Mouse (Mus musculus) frontal cortex, postnatal 10 days (tissue): Measurements from ENCODE around the gene Tec.

Experiments
- DNase-seq, 2 experiments: peaks; one replicate each; pipeline ENCODE4 v3.0.0; 2022; ENCODE audit warnings: low spot score in 2 of 2, mixed read lengths in 1 of 2

Gene Tec

DNA sequence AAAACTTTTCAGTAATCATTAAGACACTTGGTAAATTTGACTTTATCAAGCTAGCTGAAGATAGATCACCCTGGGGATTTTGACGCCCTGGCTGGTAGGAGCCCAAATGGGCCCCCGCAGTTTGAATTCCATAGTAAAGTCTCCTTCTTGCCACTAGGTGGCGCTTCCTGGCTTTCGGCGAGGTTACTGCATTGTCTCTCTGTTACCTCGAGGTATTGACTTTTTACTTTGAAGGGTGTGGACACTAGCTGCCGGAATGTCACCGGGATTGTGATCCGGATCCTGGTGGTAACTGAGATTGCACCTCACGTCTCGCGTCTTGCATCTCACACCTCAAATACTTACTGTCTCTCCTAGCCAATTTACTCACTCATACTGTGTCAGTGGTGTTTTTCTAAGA lies 23.3 kb upstream of the Tec start:
- DNase-seq: no peak

DNA sequence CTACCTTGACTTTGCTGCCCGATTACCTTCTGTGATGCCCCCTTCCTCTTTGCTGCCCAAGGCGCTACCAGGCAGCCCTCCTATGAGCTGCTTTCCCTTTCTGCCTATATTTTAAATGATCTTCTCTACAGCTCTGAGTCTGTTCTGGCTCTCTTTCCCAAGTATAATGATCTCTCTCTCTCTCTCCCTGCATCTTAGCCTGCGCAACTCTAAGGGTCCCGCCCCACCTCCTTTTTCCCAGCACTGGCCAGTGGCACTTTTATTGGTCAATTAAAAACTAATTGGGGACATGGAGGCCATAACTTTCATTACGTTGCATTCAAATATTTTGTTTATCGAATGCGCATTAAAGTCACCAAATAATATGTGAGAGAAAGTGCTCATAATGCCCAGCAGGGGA lies 20.0 kb upstream of the Tec start:
- DNase-seq: no peak

DNA sequence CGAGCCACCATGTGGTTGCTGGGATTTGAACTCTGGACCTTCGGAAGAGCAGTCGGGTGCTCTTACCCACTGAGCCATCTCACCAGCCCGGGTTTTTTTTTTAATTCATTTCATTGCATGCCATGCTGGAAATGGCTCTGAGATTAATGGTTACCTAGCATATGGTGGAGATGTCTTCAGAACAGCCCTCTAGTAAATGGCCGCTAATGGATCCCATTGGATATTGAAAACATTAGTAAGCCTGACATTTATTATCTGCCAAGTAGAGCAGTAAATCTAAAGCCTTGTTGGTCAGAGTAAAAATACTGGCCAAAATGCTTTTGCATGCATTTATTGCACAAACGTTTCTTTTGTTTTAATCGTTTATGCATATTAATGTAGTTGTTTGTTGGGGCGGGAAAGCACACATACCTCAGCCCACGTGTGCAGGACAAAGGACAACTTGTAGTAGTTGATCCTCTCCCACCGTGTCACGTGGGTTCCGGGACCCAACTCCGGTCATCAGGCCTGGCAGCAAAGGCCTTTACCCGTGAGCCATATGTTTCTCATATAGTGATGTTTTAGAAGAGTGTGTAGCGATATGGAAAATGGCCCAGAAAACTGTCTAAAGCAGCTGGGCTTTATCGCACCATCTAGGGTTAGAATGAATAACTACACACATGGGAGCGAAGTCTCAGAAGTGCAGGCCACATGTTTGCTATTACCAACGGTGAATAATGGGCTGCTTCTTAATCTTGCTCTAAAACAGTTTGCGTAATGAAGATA lies 18.4 kb upstream of the Tec start:
- no peak for DNase-seq

DNA sequence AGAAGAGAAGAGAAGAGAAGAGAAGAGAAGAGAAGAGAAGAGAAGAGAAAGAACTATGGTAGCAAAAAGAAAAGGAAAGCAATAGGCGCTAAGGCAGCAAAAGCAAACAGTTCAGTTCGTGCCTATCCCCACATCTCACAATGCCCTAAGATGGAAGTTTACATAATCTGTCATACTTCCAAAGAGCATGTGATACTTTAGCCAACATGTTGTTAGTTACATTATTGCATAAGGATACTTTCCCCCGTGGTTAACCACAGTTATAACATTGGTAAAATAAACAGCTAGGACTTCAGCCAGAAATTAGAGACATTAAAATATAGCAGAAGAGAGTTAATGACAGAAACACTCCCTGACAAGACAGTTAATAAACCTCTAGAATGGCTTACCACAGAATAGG lies 15.4 kb upstream of the Tec start:
- DNase-seq: no peak

DNA sequence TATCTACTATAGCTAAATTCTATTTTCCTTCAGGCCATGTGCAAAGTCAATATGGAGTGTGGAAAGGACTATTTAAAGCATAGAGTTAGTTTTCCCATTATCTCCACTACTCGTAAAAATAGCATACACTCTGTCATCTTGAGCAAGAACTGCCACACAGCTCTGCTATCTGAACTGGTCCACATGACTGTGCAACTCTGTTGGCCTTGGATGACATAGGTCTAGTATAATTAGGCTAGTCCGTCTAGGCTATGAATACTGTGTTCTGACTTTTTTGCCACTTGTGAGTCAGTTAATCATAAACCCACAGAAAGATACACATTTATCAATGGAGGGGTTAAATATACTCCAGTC lies 14.1 kb upstream of the Tec start:
- DNase-seq: no peak

DNA sequence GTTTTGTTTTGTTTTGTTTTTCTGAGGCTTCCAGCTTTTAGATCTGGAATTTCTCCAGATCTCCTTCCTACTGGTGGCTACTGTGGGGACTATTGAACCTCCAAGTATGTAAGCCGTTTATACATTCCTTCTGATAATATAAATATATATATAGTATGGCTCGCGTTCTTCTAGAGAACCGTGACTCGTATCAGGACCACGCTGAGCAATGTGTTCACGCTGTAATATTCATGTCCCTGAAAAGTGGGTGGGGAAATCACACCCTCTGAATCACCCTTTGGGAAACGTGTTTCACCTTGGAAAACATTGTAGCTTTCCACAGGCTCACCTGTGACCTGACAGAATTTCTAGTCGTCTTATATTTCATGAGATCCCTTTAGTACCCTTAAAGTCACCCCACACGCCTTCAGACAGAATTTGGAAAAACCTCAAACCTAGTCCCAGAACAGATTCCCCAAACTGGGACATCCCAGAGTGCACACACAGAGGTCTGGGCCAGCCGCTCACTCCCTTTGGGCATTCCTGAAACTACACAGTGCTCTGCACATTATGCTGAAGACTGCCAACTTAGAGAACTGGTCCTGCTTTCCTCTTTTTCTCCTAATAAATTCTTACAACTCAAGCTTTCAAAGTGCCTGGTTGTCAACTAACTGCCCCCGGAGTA lies 13.6 kb upstream of the Tec start:
- DNase-seq: no peak

DNA sequence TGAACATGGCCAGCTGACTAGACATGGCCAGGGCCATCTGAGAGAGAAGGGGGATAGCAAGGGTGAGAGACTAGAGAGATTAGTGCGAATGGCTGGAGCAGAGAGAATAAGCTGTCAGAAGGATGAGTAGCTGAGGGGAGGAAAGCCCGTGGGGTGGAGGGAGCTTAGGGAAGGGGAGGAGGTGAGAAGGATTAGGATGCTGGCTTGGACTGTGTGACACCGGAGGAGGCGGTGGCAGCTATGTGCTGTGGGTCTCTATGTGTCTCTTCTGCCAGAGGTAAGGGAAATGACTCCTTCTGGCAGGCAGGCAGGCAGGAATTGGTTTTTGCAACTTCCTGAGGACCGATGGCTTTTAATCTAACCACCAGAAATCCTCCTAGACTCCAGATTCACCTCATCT lies 11.5 kb upstream of the Tec start:
- DNase-seq: no peak

DNA sequence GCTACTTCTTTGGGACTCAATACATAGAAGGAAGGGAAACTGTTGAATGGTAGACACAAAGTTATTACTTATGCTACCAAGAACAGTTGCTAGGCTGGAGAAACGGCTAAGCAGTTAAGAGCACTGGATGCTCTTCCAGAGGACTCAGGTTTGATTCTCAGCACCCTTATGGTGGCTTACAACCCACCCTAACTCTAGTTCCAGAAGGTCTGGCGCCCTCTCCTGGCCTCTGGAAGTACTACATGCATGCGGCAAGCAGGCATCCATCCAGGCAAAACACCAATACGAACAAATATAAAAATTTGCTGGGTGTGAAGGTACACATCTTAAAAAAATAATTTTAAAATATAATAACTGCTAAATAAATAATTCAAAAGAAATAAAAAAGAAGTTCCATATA lies 2.8 kb upstream of the Tec start:
- no peak for DNase-seq

DNA sequence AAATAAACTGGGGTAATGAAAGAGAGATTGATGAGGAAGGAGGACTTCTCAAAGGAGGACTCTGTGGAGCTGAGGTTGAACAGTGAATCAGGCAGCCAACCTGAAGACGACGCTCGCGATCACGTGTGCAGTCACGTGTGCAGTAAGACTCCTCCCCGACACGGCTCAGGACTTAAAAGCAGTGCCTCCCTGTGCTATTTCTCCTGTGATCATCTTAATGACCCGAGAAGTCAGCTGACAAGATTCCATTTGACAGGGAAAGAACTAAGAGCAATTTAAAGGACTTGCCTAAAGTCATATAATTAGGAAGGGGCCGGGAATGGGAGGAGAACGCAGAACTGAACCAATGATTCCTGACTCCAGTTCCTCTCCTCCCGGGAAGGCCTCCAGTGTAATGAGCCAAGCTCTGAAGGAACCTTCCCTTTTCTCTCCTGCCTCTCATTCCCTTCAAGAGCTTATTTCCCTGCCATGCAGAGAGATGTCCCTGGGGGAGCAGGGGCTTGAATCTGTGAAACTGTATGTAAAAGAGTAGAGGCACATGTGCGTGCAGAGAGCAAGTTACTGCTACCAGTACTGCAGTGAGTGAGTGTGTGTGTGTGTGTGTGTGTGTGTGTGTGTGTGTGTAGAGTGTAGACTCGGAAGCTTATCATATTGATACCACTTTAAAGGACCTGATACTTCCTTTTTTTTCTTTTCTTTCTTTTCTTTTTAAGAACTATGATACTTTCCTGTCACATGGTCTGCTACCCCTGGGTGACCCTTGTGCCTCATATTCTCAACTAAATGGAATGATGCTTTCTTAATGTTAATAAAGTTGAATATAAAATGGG lies 1.7 kb upstream of the Tec start:
- no peak for DNase-seq

DNA sequence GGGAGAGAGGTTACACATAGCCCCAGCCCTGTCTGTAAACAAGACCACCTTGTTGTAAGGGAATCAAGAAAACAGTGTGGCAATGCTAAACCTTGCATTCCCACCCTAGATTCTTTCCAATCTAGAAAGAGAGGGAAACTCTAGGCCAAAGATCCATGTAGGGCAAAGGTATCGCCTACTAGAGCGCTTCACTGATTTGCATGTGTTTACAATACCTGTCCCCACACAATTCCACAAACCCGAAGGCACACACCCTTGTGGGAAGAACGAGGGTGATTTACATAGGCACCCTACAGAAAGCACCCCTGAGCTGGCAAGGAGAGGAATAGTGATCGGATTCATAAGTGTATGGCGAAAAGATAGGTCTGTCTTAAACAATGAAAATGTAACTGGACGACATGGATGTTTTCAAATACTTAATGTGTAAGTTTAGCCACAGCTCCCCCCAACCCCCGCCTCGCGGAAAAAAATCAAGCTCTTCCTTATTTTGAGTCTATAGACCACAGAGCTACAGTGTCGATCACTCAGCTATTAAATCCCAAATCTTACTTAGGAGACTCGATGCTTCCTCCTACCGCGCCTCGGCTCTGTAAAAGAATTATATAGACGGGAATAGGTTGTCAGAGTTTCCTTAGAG lies 1.1 kb downstream of the Tec start:
- DNase-seq: no peak

DNA sequence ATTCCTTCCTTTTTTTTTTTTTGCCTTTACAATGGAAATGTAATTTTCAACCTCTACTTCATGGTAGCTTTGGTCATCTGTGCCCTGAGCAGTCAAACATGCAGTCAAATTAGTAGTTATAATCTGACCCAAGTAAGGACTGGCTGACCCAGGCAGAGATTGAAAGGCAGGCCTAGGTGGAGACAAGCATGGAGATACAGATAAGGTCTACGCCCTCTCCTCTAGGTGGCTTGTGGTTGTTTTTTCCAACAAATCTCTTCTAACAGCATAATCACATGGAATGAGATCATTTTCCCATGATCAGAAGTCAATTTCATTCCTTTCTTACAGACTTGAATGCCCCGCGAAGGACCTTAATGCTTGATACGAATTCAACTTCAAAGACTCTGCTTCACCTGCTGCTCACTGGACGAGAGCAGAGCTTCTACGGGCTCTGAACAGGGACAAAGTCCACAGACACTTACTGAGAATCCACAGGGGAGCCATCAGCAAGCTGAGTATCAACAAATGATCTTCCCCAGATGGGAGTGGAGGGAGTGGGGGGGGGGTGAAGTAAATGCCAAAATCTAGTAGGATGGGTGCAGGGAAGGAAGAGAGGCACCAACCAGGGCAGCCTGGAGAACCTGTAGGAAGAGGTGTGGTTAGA lies 1.9 kb downstream of the Tec start:
- no peak for DNase-seq

DNA sequence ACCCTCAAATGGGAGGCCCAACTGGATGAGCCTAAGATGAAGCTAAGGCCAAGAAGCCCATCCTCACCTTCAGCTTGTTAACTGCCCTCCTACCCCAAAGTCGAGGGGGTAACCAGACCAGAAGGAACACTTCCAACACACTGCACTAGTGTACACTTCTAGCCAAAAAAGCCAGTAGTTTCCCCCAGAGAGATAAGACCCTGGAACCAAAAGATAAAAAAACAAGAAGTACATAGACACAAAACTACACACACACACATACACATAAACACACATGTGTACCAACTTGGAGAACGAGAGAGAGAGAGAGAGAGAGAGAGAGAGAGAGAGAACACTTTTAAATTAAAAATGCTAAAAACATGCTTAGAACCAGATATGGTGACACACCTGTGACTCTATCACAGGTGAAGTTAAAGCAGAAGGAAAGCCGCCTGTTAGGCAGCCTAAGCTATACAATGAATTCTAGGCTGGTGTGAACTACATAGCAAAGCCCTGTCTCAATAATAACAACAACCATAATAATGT lies 3.6 kb downstream of the Tec start:
- no peak for DNase-seq

DNA sequence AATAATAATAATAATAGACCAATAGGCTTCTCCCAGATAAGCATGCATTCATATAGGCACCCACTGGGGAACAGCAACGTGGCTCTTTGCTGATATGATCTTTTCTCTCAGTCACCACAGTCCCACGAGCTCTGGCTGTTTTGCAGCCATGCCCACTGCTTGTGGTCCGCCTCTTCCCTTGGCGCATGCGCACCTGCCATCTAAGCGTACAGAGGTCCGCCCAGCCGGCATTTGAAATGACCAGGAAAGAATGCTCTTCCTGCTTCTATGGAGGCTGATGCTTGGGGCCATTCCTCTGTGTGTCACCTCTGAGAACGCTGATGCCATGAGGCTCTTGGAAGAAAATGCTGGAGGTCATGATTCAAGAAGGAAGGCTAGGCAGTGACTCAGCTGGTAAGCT lies 5.1 kb downstream of the Tec start:
- no peak for DNase-seq

DNA sequence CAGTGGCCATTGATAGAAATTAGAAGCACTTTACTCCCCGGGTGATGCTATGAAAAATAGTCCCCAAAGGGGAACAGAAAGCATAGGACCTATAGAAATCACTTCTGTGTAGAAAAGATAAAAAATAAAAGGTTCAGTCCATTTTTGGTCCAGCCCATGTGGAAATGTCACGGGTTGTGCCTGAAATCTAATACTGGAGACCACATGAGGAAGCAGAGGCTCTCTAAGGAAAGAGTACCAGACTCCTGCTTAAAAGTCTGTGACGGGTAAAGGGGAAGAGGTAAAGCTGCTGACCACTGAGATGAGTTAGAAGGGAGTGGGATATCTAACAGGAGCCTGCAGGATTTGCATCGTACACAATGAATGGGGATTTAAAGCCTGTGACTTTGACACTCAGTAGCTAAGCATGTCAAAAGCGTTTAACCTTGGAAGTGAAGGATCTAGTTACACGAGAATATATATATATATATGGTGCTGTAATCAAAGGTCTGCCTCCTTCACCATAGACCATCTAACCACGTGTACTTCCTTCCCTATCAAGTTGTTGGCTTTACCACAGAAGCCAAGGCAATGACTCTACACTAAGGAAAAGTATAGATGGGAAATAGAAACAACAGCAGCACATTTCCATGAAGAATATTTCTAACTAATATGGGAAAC lies 6.4 kb downstream of the Tec start:
- DNase-seq: no peak

DNA sequence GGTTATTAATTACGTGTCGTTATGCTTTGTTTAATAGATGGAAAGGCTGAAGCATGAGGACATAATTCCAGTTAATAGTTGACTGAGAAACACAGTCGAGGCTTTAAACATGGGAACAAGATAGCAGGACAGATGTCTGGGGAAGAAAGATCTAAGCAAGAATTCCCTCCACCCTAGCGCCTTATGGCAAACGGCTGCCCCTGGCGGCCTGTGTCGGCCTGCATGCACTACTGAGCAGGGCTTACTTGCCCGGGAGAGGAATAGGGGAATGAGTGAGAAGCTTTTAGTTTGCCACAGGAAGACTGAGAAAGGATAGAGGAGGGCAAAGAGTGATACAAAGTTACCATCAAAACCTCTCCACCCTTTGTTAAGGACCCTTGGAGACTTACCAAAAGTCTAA lies 7.4 kb downstream of the Tec start:
- DNase-seq: no peak

DNA sequence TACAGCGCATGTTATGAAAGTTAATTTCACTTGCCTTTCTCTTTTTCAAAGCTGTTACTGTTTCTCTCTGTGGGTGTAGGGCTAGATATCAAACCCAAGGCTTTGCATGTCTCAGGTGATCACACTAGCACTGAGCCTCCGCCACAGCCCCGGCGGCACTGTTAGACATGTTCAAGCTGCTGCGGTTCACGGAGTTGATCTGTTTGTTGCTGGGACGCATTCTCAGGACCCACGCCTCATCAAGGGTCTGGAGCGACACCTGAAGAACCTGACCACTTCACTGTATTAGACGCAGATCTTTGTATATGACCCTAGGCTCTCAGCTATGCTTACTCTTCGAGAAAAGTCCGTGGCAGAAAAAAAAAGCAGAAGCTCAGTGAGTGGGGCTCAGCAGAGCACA lies 10.0 kb downstream of the Tec start:
- no peak for DNase-seq

DNA sequence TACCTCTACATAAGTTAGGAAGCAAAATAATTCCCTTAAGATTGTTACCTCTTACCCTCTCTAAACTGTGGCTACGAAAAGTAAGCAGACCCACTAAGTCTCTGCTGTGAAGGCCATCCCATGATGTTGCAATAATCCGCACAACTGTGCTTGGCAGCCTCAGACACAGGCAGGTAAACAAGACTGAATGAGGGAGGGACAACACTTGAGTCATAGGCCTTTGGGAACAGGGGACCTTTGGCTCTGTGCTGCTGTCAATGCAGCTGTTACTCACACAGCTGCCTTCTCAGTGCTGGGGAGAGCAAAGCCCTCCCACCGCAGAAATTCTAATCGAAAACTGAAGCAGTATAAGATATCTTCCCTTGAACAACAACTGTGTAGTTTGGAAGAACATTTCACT lies 10.5 kb downstream of the Tec start:
- DNase-seq: no peak

DNA sequence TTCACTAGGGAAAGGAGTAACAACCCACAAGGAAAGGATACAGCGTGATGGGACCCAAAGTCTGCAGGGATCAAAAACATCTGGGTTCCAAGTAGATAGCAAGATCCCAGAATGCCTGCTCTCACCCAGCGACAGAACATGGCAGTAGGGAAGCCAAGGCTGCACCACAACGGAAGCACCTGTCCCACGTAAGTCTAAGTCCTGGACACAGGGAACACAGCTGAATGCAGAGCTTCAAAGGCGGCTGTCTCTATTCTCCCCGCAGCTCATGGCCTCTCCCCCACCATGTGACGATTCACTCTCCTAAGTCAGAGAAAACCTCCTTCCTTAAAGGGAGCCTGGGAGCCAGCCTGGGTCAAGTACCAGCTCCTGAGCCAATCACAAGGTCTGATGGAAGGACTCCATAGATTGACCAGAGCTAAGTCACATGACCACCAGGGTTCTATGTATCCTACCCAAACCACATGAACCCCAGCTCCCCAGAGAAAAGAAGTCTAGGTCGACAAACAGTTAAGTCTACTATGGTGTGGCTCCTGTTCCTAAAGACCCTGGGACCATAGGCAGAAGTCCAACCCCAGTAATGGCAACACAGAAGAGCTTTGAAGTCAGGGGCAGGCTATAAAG lies 11.9 kb downstream of the Tec start:
- no peak for DNase-seq

DNA sequence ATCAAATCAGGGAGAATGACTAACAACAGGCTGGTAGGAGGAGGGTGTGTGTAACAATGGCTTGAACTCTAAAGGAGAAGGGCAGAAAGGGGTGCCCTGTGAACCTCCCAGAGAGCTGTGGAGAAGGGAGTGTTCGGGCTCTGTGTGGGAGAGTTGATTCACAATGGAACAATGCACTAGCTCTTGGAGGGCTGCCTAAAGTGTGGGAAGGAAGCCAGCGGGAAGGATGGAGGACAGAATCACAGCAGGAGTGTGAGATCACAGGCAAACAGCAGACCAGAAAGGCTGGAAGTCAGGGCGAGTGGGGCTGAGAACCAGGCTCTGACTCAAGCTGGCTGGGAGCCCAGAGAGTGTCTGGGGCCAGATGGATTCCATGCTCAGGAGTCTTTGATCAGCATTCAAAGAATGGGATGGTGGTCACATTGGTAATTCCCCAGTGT lies 12.6 kb downstream of the Tec start:
- DNase-seq: peak; percentile 54 to 72

DNA sequence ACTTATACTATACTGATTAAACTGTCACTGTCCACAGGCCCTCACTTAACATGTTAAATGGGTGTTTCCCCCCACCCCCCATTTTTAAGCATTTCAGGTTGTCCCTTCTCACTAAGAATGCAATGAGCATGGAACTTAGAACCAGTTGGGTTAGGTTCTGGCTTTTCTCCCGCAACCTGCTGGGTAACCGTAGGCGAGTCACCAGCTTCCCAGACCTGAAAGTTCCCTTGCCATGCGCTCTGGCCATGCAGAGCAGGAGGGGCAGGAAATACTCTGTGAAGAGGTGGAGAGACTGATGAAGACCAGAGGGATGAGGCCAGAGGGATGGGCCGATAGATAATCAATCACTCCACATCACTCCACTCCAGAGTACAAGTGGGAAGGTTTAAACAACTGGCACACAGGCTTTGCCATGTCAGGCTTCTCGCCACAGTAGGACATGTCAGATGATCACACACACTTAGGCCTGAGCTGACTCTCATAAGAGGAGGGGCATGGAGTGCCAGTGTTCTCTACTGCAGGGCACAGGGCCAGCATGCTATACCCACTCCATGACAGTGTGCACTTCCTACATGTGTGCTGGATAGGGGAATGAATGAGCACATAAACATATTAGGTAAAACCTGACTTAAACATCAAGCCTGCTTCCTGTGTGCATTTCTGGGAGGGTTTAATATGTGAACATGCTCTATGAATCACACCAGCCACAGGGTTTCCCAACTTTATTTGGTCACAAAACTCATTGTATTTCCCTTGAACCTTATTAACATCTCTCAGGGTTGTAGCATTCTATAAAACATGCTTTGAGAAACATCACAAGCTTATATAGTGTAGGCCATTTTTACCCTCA lies 13.9 kb downstream of the Tec start:
- no peak for DNase-seq
